Mouse (Mus musculus): ENCODE measurements at regions not wholly inside any gene's neighbourhood (a gene's known extent, or its start where the extent isn't known, plus 50 kb on each side); places are given as distances from the start of the nearest gene placed in this dataset.

DNA sequence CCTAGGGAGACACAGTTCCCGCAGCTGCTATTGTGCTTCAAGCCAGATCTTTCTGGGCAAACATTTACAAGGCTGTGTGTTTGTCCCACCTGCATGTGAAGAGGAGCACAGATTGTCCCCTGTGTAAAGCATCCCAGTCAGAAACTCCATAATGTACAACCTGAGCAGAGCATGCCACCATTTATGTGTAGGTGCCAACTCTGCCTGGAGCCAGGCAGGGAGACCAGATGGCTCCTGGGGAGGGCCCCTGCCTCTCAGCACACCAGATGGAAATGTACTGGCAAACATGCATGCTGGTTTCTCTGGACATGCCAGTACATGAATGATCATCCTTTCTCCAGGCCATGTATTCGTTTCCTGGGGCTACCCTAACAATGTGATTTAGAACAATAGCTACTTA lies 98.6 kb upstream of the Foxp3 start:
- H3K27ac ChIP-seq: no peak overlapping the region
- intact Hi-C loops (cut with DNase I): no loop called here
- H3K4me3 ChIP-seq: no peak overlapping the region
- no peak for TF ChIP-seq CTCF (IDR thresholded peaks at IDR 0.05)
- no peak for DNase-seq

DNA sequence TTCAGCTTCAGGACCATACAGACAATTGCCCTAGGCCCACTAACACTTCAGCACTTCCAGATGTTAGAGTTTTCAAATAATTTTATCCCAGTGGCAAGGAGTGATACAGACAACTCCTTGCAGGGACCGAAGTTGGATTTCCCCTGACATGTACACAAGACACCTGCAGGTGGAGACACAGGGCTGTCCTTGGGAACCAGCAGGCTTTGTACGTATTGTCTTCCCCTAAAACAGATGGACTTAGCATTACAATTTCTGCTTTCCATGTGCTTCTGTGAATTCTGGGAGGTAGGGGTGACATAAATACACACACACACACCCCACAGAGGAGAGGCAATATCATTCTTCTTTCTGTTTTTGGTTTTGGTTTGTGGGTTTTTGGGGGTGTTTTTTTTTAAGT lies 98.2 kb upstream of the Usp27x start:
- DNase-seq: no peak
- no peak overlapping the region for H3K4me3 ChIP-seq
- TF ChIP-seq CTCF (IDR thresholded peaks at IDR 0.05): peak; percentile 58
- no peak overlapping the region for H3K27ac ChIP-seq
- intact Hi-C loops (cut with DNase I): no loop called here

DNA sequence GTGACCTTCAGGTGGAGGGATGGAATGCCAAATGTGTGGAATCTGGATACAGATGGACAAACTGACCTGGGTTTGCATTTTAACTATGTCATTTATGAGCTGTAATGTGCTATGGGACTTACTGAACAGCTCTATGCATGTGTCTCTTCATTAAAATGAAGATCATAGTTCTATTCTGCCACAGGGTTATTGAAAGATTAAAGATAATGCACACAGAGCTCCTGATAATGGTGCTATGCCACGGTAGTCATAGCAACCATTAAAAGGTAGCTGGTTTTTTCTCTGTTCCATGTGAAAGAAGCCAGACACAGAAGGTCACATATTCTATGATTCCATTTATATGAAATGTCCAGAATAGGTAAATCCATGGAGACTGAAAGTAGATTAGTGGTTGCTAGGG lies 94.2 kb upstream of the Usp27x start:
- Histone ChIP-seq H3K27ac (no peak overlapping the region), H3K4me3 (no peak overlapping the region)
- DNase-seq: no peak
- intact Hi-C loops (cut with DNase I): no loop called here
- TF ChIP-seq CTCF (IDR thresholded peaks at IDR 0.05): no peak

- no peak overlapping the region for H3K4me3 ChIP-seq
- no peak for TF ChIP-seq CTCF (IDR thresholded peaks at IDR 0.05)
- intact Hi-C loops (cut with DNase I): no loop called here
- no peak for DNase-seq
- no peak overlapping the region for H3K27ac ChIP-seq
Measured at GRCm38 (mm10) chrX:7467985-7468384, 92.4 kb upstream of the Usp27x start.

- no peak for DNase-seq
- Histone ChIP-seq H3K27ac (no peak overlapping the region), H3K4me3 (no peak overlapping the region)
- intact Hi-C loops (cut with DNase I): no loop called here
- TF ChIP-seq CTCF (IDR thresholded peaks at IDR 0.05): no peak
Measured at GRCm38 (mm10) chrX:7456851-7457250, 81.2 kb upstream of the Usp27x start.

DNA sequence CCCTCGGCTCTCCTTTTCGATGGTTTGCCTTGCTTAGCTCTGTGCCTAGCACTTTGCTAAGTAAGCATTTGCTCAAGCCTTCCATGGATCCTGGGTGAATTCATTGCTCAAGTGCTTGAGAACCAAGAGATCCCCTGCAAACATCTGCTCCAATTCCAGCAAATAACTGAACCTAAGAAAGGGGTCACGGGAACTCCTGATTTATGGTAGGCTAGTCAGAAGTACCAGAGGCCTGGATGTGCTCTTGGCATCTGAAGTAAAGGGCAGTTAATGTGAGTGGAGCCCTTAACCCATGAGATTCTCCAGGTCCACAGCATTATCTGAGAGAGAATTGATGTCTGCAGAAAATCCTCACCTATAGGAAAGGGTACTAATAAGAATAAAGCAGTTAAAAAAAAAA lies 69.4 kb upstream of the Usp27x start:
- DNase-seq: no peak
- TF ChIP-seq CTCF (IDR thresholded peaks at IDR 0.05): no peak
- Histone ChIP-seq H3K4me3 (no peak overlapping the region), H3K27ac (no peak overlapping the region)
- intact Hi-C loops (cut with DNase I): no loop called here

GRCm38 (mm10) chrX:7444583-7444982 lies 69.0 kb upstream of the Usp27x start:
- no peak overlapping the region for H3K4me3 ChIP-seq
- no peak for DNase-seq
- TF ChIP-seq CTCF (IDR thresholded peaks at IDR 0.05): no peak
- intact Hi-C loops (cut with DNase I): no loop called here
- no peak overlapping the region for H3K27ac ChIP-seq

- DNase-seq: no peak
- intact Hi-C loops (cut with DNase I): no loop called here
- no peak overlapping the region for H3K4me3 ChIP-seq
- H3K27ac ChIP-seq: no peak overlapping the region
- TF ChIP-seq CTCF (IDR thresholded peaks at IDR 0.05): no peak
Measured at GRCm38 (mm10) chrX:7443996-7444421, 68.4 kb upstream of the Usp27x start.

DNA sequence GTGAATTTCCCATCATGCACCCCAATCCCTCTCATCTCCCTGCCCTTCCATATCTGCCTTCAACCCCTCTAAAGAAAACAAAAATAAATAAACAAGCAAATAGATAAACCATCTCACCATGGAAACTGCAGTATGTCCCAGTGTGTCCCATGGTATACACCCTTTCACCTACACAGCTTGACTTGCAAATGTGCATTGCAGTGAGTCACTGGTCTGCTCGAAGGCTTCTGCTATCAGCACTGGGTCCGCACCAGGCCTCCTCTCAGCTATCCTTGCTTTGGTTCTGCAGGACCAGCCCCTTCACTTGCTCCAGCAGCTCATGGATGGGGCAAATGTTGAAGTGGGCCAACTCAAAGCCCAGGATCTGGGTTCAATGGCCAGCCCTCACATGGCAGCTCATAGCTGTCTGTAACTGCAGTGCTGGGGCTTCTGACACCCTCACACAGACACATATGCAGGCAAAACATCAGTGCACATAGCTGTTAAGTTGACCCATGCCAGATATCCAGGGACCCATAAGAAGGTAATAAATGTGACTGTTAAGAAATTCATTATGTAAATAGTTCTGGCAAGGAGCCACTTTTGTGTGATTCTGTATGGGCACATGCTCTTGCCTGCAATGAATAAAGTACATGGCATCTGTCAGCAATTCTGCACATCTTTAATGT lies 59.9 kb upstream of the Usp27x start:
- no peak for DNase-seq
- Histone ChIP-seq H3K4me3 (no peak overlapping the region), H3K27ac (no peak overlapping the region)
- no peak for TF ChIP-seq CTCF (IDR thresholded peaks at IDR 0.05)
- intact Hi-C loops (cut with DNase I): no loop called here

- H3K4me3 ChIP-seq: no peak overlapping the region
- intact Hi-C loops (cut with DNase I): no loop called here
- TF ChIP-seq CTCF (IDR thresholded peaks at IDR 0.05): no peak
- H3K27ac ChIP-seq: no peak overlapping the region
- no peak for DNase-seq
Measured at GRCm38 (mm10) chrX:7434268-7434667, 58.6 kb upstream of the Usp27x start.

DNA sequence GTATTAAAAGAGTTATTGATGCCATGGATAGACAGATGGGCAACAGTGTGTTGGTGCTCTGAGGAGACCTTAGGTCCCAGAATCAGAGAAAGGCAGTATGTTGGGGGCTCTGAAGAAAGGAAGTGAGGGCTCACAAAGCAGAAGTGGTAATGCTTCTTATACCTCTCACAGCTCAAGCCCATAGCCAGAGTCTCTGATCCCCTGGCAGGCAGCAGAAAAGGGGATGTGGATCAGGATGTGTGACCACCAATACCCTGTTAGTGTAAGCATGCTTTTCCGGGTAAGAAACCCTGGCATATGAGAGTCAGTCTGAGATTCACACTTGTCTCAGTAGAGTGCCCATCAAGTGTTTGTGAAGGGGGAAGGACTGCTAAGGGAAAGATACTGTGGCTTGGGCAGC lies 54.8 kb upstream of the Usp27x start:
- no peak for TF ChIP-seq CTCF (IDR thresholded peaks at IDR 0.05)
- no peak for DNase-seq
- no peak overlapping the region for H3K4me3 ChIP-seq
- no peak overlapping the region for H3K27ac ChIP-seq
- intact Hi-C loops (cut with DNase I): no loop called here

DNA sequence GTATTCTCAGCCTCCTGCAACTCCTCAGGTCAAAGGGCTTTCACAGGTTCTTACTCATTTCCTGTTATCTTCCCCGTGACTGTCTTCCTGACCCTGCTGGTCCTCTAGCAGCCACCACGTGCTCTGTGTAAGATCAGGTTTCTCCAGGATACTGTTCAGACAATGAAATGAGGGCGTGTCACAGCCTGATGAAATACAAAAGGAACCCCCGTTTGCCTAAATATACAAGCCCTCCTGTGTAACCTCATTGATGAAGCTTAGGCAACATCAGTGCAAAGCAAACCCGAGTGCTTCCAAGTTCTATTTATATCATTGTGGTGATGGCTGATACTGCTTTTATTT lies 53.9 kb upstream of the Usp27x start:
- TF ChIP-seq CTCF (IDR thresholded peaks at IDR 0.05): no peak
- Histone ChIP-seq H3K27ac (no peak overlapping the region), H3K4me3 (no peak overlapping the region)
- intact Hi-C loops (cut with DNase I): loop anchor here (10.0 kb wide), 1 partner anchor 345 kb away; no protein-coding TSS in a partner anchor
- no peak for DNase-seq

- H3K27ac ChIP-seq: no peak overlapping the region
Measured at GRCm38 (mm10) chrX:7428621-7429523, 53.2 kb upstream of the Usp27x start.

More at GRCm38 (mm10) chrX:7428621-7429523, 53.2 kb upstream of the Usp27x start:
- no peak for TF ChIP-seq CTCF (IDR thresholded peaks at IDR 0.05)
- intact Hi-C loops (cut with DNase I): loop anchor here (10.0 kb wide), 1 partner anchor 346 kb away; no protein-coding TSS in a partner anchor
- H3K4me3 ChIP-seq: no peak overlapping the region
- DNase-seq: peak; percentile 32

Data from gastrocnemius, adult 2 months (tissue).